Mouse (Mus musculus) adrenal gland, adult (tissue): ENCODE data around the gene Trmt112.

Experiments used
- DNase-seq, 2 experiments: peaks; one replicate each; pipeline ENCODE4 v3.0.0; 2022 to 2023; ENCODE audit warnings: low spot score in 1 of 2; ENCODE audit not compliant: inconsistent age in 2 of 2

The Trmt112 gene

DNA sequence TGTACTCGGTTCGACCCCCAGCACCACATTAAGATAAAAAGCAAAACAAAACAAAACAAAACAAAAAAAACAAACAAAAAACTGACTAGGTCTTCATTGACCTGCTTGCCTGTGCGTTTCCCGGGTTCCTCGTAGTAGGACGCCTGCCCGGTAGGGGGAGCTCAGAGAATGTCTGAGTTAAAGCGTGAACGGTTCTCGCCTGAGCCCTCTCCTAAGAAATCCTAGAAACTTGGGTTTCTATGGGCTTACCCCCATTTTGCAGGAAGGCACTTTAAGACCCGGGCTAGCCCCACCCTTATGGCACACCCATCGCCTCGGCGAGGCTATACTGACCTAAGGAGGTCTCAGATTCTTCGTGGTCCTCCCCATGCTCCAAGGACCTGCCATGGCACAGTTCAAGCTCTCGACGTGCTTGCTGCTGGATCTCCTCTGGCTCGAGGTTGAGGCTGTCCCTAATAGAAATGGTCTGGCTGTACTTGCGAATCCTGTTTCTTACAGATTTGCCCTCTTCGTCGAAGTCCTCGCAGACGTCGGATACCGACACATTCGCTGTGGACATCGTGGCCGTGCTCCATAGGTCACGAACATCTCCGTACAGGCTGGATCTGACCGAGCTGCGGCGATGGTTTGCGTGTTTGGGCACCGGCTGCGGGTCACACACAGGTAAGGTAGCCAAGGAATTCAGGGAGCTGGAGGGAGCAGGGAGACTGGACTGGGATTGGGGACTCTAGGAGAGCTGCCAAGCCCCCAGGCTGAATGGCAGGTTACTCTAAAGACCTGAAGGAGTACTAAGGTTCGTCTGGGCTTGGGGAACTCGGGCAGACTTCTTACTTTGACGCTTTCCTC is 15.2 kb downstream of the Trmt112 start:
- DNase-seq, result peak; percentile 83 to 96

DNA sequence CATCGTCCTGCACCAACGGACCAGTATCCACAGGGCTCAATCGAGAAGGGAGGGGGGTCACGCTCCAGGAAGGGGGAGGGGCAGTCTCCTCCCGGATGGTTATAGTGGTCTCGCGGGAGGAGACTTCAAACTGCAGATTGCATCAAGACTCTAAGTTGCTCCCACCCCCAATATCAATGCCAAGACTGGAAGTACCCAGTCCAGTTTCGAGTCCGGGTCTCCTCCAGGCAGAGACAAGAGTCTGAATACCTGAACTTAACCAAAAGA is 15.7 kb downstream of the Trmt112 start, which contains the start of gene Catsperz:
TSS of gene Catsperz (minus strand) at position 74 of the 267 bp plus-strand sequence.
- no peak for DNase-seq

DNA sequence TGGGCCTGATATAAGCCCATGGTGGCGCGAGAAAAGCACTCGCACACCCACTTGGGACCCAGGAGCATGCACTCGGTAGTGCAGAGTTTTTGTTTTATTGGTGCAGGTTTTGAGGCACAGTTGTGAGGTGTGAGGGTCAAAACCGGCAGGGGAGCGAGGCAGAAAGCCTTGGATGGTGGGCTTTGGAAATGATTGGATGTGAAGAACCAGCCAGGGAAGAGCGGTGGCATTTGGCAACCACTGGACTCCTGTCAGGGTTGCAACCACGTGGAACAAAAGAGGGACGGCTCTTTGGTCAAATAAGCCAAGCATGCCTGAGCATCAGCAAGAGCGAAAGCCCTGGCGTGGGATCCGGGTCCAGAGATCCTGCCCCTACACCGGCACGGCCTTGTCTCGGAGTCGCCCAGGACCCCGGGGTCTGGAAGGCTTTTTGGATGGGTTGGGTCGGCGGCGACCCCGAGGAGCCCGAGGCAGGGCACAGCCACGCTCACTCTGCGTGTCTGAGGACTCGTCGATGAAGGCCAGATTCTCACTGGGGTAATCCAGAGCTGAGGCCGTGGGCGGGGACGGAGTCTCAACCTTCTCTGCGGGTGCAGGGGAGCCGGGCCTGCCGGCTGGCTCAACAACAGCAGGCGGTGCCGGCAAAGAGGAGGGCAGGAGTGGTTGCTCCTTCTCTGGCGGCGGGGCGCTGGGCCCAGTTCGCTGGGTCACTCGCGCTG is 16.3 kb downstream of the Trmt112 start:
- DNase-seq, result no peak

DNA sequence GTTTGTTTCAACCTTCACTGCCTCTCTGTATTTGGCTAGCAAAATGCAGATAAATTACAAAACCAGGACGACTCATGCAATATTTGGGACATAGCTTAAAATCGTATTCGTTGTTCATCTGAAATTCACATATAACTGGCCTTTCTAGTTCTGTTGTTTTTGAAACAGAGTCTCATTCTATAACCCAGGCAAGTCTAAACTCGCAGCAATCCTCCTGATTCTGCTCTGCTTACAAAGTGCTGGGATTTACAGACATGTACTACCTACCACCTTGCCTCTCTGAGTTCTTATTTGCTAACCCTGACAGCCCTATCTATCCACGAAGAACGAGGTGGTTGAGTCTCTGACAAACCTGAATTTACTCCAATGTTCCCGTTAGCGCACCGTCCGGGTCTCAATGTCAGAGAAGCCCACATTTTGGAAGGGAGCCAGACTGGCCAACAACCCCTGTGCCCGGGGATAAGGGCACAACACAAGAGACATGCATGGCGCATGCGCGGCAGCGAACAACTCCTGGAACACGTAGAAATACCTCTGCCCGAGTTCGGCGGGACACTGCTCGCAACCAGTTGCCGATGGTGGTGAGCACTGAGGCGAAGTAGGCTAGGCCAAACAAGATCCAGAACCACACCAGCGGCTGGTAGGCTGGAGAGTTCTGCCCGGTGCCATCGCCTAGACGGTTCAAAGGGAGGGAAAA is 17.2 kb downstream of the Trmt112 start:
- peak in 1 of 2 experiments; percentile 74 for DNase-seq

DNA sequence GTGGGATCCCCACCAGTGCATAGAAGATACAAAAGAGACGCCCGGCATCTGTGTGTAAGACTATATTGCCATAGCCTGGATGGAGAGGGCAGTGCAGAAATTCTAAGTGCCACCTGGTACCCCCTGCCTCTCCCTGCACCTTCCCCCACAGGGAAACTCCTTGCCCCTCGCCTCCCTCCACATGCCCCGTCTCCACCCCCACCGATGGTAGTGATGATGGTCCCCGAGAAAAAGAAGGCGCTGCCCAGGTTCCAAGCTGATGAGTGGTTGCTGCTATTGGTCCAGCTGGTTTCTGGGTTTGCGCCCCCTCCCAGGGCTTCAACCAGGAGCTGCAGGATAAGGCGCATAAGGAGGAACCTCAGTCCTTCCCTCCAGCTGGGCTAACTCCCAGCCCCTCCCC is 18.6 kb downstream of the Trmt112 start:
- no peak for DNase-seq

DNA sequence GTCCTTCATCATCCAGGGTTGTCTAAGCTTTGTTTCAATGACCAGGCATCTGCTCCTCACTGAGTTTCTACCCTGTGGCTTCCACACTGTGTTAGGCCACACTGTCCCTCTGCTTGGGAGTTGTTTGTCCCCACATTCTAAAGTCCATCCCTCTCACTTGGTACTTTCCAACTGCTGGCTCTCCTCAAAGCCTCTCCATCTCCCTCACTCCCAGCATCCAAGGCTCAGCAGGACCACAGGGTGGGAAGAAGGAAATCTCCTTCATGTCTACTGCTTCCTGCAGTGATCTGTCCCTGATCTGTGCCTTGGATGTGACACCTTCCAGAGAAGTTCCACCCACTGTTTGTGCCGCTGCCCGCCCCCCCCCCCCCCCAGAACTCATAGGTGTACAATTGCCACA is 21.5 kb downstream of the Trmt112 start:
- no peak for DNase-seq

DNA sequence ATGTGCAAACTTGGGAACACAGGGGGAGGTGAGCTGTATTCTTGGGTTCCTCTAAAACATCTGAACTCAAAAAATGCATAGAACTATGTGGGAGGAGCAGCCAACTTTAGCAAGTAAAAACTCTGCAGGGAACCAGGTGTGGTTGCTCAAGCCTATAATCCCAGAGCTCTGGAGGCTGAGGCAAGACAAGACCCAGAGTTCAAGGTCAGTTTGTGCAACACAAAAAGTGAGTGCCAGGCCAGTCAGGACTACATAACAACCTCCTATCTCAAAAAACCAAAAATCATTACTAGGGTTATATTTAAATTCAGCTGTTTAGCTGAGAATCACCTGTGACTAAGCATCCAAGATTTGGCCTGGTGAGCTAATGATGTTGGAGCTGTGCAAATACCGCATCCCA is 22.5 kb downstream of the Trmt112 start:
- DNase-seq, result peak in 1 of 2 experiments; percentile 46

DNA sequence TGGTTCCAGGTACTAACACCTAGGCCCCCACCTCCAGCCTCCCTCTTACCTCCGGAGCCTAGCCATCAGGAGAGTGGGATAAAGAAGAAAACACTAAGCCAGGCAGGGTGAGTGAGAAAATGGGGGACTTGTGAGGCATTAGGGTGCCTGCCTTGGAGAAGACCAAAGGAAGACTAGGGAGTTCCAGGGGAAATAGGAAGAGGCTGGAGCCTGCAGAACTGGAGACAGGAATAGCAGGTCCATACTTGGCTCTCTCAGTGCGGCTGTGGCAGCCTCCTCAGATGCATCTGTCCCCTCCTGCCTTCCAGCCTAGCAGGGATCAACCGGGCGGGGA is 23.6 kb downstream of the Trmt112 start:
- DNase-seq, result no peak

DNA sequence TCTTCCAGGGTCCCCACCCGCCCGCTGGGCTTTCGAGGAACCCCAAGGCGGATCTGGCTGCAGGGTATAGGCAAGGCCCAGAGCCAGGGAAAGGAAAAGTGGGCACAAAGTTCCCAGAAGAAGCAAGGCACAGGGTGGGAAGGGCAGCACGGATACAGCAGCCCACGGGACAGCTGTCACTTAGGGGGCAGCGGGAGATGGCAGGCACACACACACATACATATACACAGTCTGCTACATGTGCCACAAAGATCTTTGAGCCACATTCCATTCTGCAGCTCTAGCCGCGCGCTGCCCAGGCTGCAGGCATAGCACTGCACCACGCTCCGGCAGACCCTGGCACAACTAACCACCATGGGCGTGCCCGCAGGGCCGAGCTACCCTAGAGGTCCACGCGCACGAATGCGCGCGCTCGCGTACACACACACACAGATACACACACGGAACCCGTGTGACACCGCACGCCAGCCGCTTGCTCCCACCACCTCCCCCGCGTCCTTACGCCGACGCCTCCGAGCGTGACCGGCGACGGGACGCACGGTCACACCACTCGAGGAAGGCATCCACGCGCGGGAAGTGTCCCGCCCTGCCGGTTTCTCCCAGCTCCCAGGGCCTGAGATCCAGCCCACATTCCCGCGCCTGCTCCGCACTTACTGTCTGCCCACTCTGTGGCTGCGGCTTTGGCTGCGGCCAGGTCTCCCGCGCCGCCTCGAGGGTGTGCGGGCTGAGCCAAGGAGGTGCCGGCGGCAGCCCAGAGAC is 24.1 kb downstream of the Trmt112 start:
- DNase-seq, result peak in 1 of 2 experiments; percentile 61

DNA sequence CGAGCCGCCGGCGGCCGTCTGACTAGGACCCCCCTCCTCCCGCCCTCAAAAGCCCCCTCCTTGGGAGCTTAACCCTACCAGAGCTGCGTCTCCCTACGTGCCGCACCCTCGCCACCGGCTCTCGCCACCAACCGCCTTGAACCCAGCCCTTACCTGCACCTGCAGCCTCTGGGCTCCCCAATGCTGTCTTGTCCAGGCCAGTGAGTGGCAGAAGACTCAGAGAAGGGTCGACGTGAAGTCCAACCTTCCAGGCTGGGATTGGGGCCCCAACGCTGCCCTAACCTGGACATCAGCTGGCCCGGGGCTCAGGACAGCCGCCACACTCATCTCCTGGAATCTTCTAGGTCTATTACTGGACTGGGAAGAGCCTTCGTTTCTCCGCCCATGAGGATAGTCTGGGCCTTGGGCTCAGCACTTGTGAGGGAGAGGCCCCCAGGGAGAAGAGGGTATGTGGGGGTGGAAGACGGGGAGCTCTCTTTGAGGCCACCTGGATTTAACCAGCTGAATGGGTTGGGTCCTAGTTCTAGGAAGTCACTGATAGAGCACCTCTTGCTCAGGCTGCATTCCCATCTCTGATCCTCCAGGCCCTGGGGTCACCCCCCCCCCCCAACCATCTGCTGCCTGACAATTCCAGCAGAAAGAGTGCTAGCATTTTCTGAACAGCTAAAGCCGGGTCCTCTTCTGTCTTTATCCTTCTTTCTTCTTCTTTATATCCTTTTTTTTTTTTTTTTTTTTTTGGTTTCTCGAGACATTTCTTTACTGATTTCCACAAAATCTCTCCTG is 24.9 kb downstream of the Trmt112 start, which contains the start of gene Kcnk4:
TSS of gene Kcnk4 (minus strand) at position 321 of the 783 bp plus-strand sequence.
- DNase-seq, result no peak

DNA sequence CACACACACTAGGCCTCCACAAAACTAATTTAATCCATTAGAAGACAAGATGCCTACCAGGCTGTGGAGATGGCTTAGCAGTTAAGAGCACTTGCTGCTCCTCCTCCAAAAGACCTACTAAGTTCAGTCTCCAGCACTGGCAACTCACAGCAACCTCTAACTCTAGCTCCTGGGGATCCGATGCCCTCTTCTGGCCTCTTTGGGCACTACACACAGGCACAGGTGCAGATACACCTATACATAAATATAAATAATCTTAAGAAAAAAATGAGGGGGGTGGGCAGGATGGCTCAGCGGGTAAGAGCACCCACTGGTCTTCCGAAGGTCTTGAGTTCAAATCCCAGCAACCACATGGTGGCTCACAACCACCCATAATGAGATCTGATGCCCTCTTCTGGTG is 26.8 kb downstream of the Trmt112 start:
- peak in 1 of 2 experiments; percentile 65 for DNase-seq

DNA sequence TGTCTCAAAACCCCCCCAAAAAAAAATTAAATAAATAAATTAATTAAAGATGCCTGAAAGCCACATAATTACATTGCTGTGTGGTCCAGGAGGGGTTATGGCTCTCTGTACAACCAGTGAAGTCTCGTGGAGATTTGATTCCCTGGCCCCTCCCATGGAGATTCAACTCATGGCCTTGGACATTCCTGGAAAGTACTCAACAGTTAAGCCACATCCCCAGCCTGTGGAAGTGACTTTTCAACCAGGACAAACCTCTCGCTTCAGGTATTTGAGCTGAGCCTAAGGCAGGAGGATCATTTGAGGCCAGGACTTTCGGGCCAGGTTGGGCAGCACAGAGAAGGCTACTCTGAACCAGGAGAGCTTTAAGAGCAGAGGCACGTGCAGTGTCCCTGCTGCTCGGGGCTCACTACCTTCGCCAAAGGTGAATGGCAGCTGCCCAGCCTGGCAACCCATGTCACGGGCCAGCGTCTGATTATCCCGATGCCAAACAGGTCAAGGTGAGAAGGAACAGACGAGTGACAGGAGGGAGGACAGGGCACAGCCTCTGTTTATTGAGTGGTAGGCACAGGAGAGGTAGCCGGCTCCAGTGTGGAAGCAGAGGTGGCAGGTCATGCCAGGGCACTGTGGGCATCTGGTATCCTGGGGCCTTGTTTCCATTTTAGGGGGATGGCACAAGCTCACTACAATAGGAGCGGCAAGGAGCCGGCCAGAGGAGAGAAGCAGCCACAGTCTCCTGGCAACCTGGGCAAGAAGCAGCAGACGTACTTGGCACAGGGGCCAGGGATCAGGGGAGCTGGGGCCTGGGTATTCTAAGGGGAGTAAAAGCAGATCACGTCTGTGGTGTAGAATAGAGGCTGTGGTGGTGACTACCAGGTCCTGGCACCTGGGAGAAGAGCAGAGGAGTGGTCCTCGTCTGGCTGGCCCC is 28.3 kb downstream of the Trmt112 start:
- peak in 1 of 2 experiments; percentile 63 for DNase-seq

DNA sequence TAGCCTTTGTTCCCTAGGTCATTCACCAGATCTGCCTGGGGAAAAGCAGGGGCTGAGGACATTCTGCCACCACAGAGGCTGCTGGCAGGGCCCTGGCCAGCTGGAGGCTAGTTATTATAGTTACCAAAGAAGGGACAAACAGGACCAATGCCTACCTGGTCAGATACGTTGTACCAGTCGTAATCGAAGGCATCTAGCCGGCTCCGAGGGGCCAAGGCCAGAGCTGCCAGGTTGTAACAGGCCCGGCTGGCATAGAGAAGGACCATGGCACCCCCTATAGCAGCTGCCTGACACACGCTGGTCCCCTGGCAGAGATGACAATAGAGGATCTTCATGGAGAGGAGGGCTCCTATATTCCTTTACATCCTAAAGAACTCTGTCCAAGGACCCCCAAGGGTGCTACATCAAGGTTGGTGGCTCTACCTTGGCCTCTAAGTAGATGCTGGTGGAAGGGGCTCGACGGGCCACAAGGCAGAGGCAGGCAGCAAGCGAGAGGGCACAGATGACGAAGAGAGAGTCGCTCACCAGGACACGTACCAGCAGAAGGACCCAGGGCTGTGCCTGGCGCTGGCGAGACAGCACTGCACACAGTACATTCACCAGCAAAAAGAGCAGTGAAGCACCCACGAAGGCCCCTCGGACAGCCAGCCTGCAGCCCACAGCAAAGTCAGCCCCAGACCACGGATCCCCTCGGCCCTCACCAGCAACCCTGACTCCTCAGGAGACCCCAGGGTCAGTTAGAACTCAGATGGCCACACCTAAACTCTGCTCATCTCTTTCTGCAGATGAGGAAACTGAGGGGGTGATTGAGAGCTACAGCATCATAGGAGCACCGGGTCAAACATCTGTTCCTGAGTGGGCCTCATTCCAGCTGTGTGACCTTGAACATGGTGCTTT is 29.9 kb downstream of the Trmt112 start:
- DNase-seq, result no peak

DNA sequence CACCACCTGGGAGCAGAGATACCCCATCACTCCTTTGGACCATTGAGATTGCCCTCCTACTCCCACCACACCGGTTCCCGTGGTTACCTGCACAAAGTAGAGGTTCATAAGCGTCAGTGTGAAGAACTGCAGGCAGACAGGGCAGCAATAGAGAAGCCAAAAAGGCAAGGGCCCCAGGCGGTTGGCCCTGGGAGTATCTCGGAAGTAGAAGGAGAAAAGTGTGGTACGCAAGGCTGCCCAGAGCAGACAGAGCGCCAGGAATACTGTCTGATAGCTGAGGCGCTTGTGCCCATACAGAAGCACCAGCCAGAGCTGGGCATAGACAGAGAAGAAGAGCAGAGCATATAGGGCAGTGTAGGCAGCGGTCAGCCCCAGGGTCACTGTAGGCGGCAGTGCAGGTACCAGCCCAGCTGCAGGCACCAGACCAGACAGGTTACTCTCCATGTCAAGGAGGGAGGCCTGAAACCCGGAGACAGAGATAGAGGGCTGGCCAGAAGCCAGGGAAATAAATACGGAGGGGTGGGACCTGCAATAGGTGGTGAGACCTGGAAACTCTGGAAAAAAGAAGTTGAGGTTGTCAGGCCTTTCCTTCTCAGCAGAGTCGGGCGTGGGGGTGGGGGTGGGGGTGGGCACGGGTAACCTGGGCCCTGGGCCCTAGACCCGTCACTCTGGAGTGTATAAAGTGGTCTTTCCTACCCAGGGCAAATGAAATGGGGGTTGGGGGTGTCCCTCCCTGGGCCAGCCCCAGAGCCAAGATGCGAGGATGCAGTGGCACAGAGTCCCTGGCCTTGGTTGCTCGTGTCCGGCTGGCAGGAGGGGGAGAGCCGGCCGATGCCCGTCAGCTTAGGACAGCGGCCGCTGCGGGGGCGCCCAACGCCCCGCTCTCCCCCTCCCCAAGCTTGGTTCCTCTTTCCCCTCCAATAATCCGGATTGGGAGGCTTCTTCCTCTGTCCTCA is 31.2 kb downstream of the Trmt112 start:
- peak in 1 of 2 experiments; percentile 62 for DNase-seq

DNA sequence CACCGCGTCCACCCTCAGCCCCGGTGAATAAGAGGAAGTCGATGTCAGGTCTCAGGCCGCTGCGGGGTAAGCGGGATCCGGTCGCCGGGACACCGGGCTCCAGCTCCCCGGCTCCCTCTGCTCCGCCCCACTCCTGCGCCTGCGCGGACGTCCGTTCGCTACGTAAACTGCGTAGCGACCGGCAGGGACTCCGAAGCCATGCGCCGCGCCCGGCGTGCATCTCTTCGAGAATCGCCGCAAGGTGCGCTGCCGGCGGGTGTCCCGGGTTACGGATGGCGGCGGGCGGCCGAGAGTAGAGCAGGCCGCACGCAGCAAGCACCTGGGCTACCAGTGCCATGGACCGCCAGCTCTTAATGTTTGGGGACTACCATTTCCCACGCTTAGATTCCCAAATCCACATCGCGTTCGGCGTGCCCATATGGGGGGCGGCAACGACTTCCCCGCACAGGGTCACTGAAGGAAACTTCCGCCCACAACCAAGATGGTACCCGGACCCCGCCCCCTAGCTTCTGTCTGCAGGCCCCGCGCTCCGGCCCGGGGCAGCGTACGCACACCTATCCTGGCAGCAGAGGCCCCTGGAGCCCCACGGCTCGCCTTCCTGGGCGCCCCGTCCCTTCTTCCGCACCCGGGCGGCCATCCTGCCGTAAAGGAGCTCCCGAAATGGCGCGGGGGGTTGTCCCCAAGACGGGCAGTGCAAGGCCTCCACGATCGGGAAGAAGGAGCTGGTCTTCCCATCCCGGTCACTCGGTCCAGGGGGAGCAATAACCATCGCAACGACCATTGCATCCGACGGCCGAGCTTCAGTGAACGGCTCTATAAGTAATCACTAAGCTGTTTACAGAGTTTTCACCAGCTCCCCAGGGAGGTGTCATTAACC is 32.1 kb downstream of the Trmt112 start, which contains the start of gene Bad:
TSS of gene Bad (plus strand) at position 490 of the 877 bp plus-strand sequence.
- peak; percentile 94 to 99 for DNase-seq

DNA sequence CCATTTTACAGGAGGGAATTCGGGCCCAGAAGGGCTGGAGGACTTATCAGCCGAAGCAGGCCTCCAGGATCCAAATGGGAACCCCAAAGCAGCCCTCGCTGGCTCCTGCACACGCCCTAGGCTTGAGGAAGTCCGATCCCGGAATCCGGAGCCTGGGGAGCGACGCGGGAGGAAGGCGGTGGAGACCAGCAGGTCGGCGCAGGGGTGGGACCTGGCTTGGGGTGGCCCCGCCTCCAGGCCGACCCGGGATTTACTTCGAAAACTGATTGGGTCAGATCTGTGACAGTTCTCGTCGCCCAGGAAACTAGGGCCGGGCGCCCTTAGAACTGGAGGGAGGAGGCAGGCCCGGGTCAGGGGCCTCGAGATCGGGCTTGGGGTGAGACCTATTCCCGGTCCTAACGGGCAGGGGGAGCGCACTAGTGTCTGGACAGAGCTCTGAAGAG is 32.8 kb downstream of the Trmt112 start, which contains the start of gene Gpr137:
TSS of gene Gpr137 (minus strand) at position 232 of the 443 bp plus-strand sequence.
- peak; percentile 98 to 99 for DNase-seq
